In genomic region chr7:31114646-31115045, GRCm38 (mm10) we compare ENCODE assay signal across 12 mouse cellular contexts. TPM values are rescaled to one million over a fixed set of nuclear protein-coding genes. Genes with fewer than 3 reads are reported as not detected.
DNase-seq lines count a peak whose midpoint lies in the region; ATAC-seq lines count a peak whose summit lies in the region.
"Had no signal": no experiment of that assay in that cellular context is flagged by ENCODE, and none has a peak within 500 bp of the region (broad histone marks: within the 10 kb centered on the region; RNA-seq: fewer than 3 reads in every experiment).

No protein-coding gene starts in this region.

- H3K4me2 ChIP-seq in lung, embryonic 15.5 days, result peak overlapping the region; percentile 53
- H3K4me2 ChIP-seq in stomach, embryonic 16.5 days (ENCODE audit: low read depth, low read length), result peak overlapping the region; percentile 56
- H3K4me2 ChIP-seq: hindbrain, embryonic 14.5 days had no signal

- peak overlapping the region; percentile 29 for H3K9ac ChIP-seq in lung, embryonic 15.5 days
- peak overlapping the region; percentile 66 for H3K9ac ChIP-seq in stomach, embryonic 16.5 days (ENCODE audit: low read length)
- H3K9ac ChIP-seq: hindbrain, embryonic 14.5 days had no signal

- DNase-seq in cerebellum, adult 8-10 months, result peak; percentile 39
- no peak for DNase-seq in cerebellum, postnatal 10 days
- no peak for DNase-seq in lung, postnatal 25 days (ENCODE audit: low spot score)
- no peak for DNase-seq in limb, embryonic 10.5 days (ENCODE audit: low spot score)
- no peak for DNase-seq in adrenal gland, adult (ENCODE audit: inconsistent age in 2 of 2, low spot score in 1 of 2)
- DNase-seq in gastrocnemius, postnatal 25 days, result no peak

- peak; percentile 15; the same call in 1 of the 2 replicates for ATAC-seq in lung, embryonic 15.5 days (ENCODE audit: borderline replicate concordance, extremely low read depth, low FRiP score, low TSS enrichment)
- ATAC-seq in stomach, embryonic 16.5 days (ENCODE audit: insufficient read depth, low FRiP score), result 0 out of 2 replicates have a peak, but pooled peaks have one; percentile 4
- ATAC-seq: forebrain, embryonic 14.5 days had no signal

- peak overlapping the region; percentile 50 for H3K27ac ChIP-seq in lung, embryonic 15.5 days
- peak overlapping the region; percentile 80 for H3K27ac ChIP-seq in limb, embryonic 10.5 days
- peak overlapping the region; percentile 76 for H3K27ac ChIP-seq in stomach, embryonic 16.5 days (ENCODE audit: low read length)
- H3K27ac ChIP-seq: hindbrain, embryonic 14.5 days had no signal

- H3K4me3 ChIP-seq in lung, embryonic 15.5 days, result peak overlapping the region; percentile 27
- H3K4me3 ChIP-seq in limb, embryonic 10.5 days, result peak overlapping the region; percentile 36
- peak overlapping the region; percentile 37 for H3K4me3 ChIP-seq in stomach, embryonic 16.5 days (replicated peaks; ENCODE audit: low read length)

- H3K27me3 ChIP-seq in lung, embryonic 15.5 days, result no peaks in the 10 kb centered on the region
- H3K27me3 ChIP-seq in limb, embryonic 10.5 days (ENCODE audit: low read depth, poor library complexity, severe bottlenecking), result no peaks in the 10 kb centered on the region
- H3K27me3 ChIP-seq in stomach, embryonic 16.5 days (ENCODE audit: control insufficient read depth, insufficient read depth, low read length), result no peaks in the 10 kb centered on the region

- no peaks in the 10 kb centered on the region for H3K36me3 ChIP-seq in lung, embryonic 15.5 days
- no peaks in the 10 kb centered on the region for H3K36me3 ChIP-seq in limb, embryonic 10.5 days
- no peaks in the 10 kb centered on the region for H3K36me3 ChIP-seq in stomach, embryonic 16.5 days (ENCODE audit: control insufficient read depth, insufficient read depth, low read length)

- 56% methylated on average over 10 of the region's 10 CpGs for WGBS in lung, embryonic 15.5 days
- WGBS in limb, embryonic 10.5 days, result 42% methylated on average over 10 of the region's 10 CpGs
- WGBS in stomach, embryonic 16.5 days, result 42% methylated on average over 10 of the region's 10 CpGs

- H3K4me1 ChIP-seq in lung, embryonic 15.5 days, result peaks cover 27% of the 10 kb centered on the region
- peaks cover 28% of the 10 kb centered on the region for H3K4me1 ChIP-seq in limb, embryonic 10.5 days
- peaks cover 15% of the 10 kb centered on the region for H3K4me1 ChIP-seq in stomach, embryonic 16.5 days (ENCODE audit: control insufficient read depth, insufficient read depth, low read length)

- no peaks in the 10 kb centered on the region for H3K9me3 ChIP-seq in lung, embryonic 15.5 days
- no peaks in the 10 kb centered on the region for H3K9me3 ChIP-seq in limb, embryonic 10.5 days (replicated peaks)
- H3K9me3 ChIP-seq in stomach, embryonic 16.5 days (replicated peaks; ENCODE audit: control insufficient read depth, low read length), result no peaks in the 10 kb centered on the region

RNA-seq across cellular contexts. Expression of gene Hpn, which starts 0.4 kb away (rescaled TPM):
- 14.6 and 16.7 TPM in 2 replicates for polyA plus RNA-seq in lung, embryonic 15.5 days (2015; fragmentation: Nextera tagmentation; extraction: Ambion mirVana)
- 3.1 TPM in 2 replicates for polyA plus RNA-seq in limb, embryonic 10.5 days (2016; fragmentation: Nextera tagmentation; extraction: Ambion mirVana)
- 35.7 and 36.0 TPM in 2 replicates for polyA plus RNA-seq in stomach, embryonic 16.5 days (2015; fragmentation: Nextera tagmentation; extraction: Ambion mirVana)
- 10 to 100 TPM; 15.5 to 17.3 TPM for total RNA-seq in gastrocnemius, postnatal 25 days (2021)
- polyA plus RNA-seq: forebrain, embryonic 14.5 days had no signal

RNA-seq across cellular contexts. Expression of gene Scn1b, which starts 12.2 kb away (rescaled TPM):
- 1.5 and 1.8 TPM in 2 replicates for polyA plus RNA-seq in lung, embryonic 15.5 days (2015; fragmentation: Nextera tagmentation; extraction: Ambion mirVana)
- 0.38 and 0.81 TPM in 2 replicates for polyA plus RNA-seq in limb, embryonic 10.5 days (2016; fragmentation: Nextera tagmentation; extraction: Ambion mirVana)
- 0.80 and 1.4 TPM in 2 replicates for polyA plus RNA-seq in stomach, embryonic 16.5 days (2015; fragmentation: Nextera tagmentation; extraction: Ambion mirVana)
- total RNA-seq in gastrocnemius, postnatal 25 days (2021), result 100 to 1,000 TPM; 787 to 821 TPM

RNA-seq across cellular contexts. Expression of gene Fxyd3, which starts 38.1 kb away (rescaled TPM):
- polyA plus RNA-seq in lung, embryonic 15.5 days (2015; fragmentation: Nextera tagmentation; extraction: Ambion mirVana), result 50.1 and 54.3 TPM in 2 replicates
- polyA plus RNA-seq in limb, embryonic 10.5 days (2016; fragmentation: Nextera tagmentation; extraction: Ambion mirVana), result 7.6 and 10.0 TPM in 2 replicates
- polyA plus RNA-seq in stomach, embryonic 16.5 days (2015; fragmentation: Nextera tagmentation; extraction: Ambion mirVana), result 497 and 614 TPM in 2 replicates
- total RNA-seq in gastrocnemius, postnatal 25 days (2021), result 1 to 10 TPM; 1.7 to 3.2 TPM
- total RNA-seq: megakaryocyte progenitor cell, adult 5-6 weeks had no signal
- polyA plus RNA-seq: forebrain, embryonic 14.5 days; neural tube, embryonic 14.5 days had no signal

RNA-seq across cellular contexts. Expression of gene Gramd1a, which starts 41.0 kb away (rescaled TPM):
- polyA plus RNA-seq in lung, embryonic 15.5 days (2015; fragmentation: Nextera tagmentation; extraction: Ambion mirVana), result 63.0 and 65.5 TPM in 2 replicates
- polyA plus RNA-seq in limb, embryonic 10.5 days (2016; fragmentation: Nextera tagmentation; extraction: Ambion mirVana), result 87.3 and 106 TPM in 2 replicates
- 56.7 and 57.9 TPM in 2 replicates for polyA plus RNA-seq in stomach, embryonic 16.5 days (2015; fragmentation: Nextera tagmentation; extraction: Ambion mirVana)
- 10 to 100 TPM; 40.5 to 41.2 TPM for total RNA-seq in gastrocnemius, postnatal 25 days (2021)

RNA-seq across cellular contexts. Expression of gene Lgi4, which starts 55.5 kb away (rescaled TPM):
- 0.21 and 0.35 TPM in 2 replicates for polyA plus RNA-seq in lung, embryonic 15.5 days (2015; fragmentation: Nextera tagmentation; extraction: Ambion mirVana)
- 0.13 and 0.16 TPM in 2 replicates for polyA plus RNA-seq in limb, embryonic 10.5 days (2016; fragmentation: Nextera tagmentation; extraction: Ambion mirVana)
- polyA plus RNA-seq in stomach, embryonic 16.5 days (2015; fragmentation: Nextera tagmentation; extraction: Ambion mirVana), result 0.92 and 1.7 TPM in 2 replicates
- 1 to 10 TPM; 4.1 to 5.4 TPM for total RNA-seq in gastrocnemius, postnatal 25 days (2021)
- polyA plus RNA-seq: neural tube, embryonic 14.5 days had no signal
